Mouse (Mus musculus): ENCODE results near the gene Glb1. TPM values are rescaled to one million over a fixed set of nuclear protein-coding genes. Genes with fewer than 3 reads are reported as not detected.

Gene Glb1
- polyA plus RNA-seq, 1 experiment from 2014 or later: 53.6 TPM

DNA sequence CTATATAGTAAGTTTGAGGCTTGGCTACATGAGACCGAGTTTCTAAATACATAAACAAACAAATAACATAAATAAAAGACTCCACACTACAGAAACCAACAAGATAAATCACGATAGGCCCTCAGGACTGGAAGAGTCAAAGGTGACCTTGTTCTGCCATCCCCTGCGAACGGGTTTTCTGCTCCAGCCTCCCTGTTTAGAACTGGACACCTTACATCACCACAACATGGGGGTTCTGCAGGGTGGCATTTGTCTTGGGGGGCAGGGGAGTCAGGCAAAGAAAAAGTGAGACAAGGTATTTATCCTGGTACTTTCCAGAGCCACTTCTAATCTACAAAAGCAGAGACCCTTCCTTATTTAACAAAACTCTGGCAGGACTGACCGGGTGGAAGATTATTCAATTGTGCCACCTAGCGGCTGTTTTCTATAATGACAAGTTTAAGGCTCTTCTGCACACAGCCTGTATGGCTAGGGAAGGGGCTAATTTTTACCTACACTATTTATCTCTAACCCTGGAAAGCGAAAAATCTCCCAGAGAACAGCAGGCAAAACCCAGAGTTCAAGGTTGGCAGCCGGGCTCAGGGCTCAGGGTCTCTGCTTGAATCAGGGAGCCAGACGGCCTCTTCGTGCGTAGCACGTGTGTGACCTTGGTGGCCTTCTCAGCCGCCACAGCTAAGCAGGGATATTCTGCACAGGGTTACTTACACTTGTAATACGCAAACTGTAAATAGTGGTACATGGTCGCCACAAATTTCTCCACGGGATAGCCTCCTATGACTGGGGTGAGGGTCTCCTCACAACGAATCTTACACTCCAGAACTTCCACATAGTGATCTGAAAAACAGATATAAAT is 19.8 kb upstream of the Glb1 start:
- no peak for ATAC-seq (ENCODE audit: insufficient number of reproducible peaks, insufficient read depth, low FRiP score, low read depth)
- H3K27me3 ChIP-seq (ENCODE audit: control insufficient read depth, insufficient read depth, low read length): no peaks in the 10 kb centered on the region

DNA sequence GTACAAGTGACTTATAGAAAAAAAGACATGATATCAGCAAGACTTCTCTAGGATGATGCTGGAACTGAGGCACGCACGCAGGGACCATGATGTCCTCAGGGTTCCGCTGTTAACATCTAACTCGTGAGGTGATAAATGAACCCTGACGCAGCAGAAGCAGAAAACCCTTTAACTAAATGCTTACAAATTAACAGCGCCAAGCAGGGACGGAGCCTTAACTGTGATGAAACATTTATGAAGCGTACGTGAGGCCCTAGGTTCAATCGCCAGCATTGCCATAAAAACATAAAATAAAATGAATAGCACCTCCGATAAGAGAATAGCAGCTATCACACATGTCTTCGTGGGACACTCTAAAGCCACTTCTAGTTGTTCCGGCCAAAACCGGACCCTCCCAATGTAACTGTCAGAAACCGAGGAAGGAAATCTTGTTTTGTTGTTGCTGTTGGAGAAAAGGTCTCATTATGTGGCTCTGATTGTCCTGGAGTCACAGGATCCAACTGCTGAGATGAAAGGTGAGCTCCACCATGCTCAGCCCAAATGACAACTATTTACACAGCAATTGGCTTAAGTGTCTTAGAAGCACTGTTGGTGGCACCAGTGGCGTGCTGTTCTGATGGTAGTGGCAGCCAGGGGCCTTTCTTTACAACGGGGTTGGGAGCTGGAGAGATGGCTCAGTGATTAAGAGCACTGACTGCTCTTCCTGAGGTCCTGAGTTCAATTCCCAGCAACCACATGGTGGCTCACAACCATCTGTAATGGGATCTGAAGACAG is 17.8 kb upstream of the Glb1 start:
- no peak for ATAC-seq (ENCODE audit: insufficient number of reproducible peaks, insufficient read depth, low FRiP score, low read depth)
- 89% methylated on average over 17 of the region's 17 CpGs for WGBS
- peaks cover 9% of the 10 kb centered on the region; the same call in 1 of the 2 replicates for H3K36me3 ChIP-seq (ENCODE audit: control insufficient read depth, insufficient read depth, low read length)

More for the DNA sequence above, 19.8 kb upstream of the Glb1 start:
- no peak overlapping the region for H3K4me3 ChIP-seq (ENCODE audit: low read depth, low read length)
- no peak overlapping the region for H3K27ac ChIP-seq (ENCODE audit: low read length)
- no peaks in the 10 kb centered on the region for H3K9me3 ChIP-seq (ENCODE audit: control insufficient read depth, low read depth, low read length)
- H3K9ac ChIP-seq (replicated peaks; ENCODE audit: low read depth, low read length): no peak overlapping the region
- WGBS: 67% methylated on average over 17 of the region's 17 CpGs
- peaks cover 13% of the 10 kb centered on the region; the same call in 1 of the 2 replicates for H3K36me3 ChIP-seq (ENCODE audit: control insufficient read depth, insufficient read depth, low read length)
- H3K4me1 ChIP-seq (ENCODE audit: control insufficient read depth, insufficient read depth, low read length): no peaks in the 10 kb centered on the region
- H3K4me2 ChIP-seq (replicated peaks; ENCODE audit: low read depth, low read length): no peak overlapping the region

GRCm38 (mm10) chr9:114384691-114385090 is 16.2 kb upstream of the Glb1 start:
- H3K4me3 ChIP-seq (ENCODE audit: low read depth, low read length): no peak overlapping the region
- no peak overlapping the region for H3K27ac ChIP-seq (ENCODE audit: low read length)
- ATAC-seq (ENCODE audit: insufficient number of reproducible peaks, insufficient read depth, low FRiP score, low read depth): no peak
- 92% methylated on average over 24 of the region's 24 CpGs for WGBS
- 0 out of 2 replicates have a peak, but pooled peaks cover 2% of the 10 kb centered on the region for H3K4me1 ChIP-seq (ENCODE audit: control insufficient read depth, insufficient read depth, low read length)
- H3K36me3 ChIP-seq (ENCODE audit: control insufficient read depth, insufficient read depth, low read length): peaks cover 5% of the 10 kb centered on the region; the same call in 1 of the 2 replicates
- H3K9me3 ChIP-seq (ENCODE audit: control insufficient read depth, low read depth, low read length): no peaks in the 10 kb centered on the region
- no peak overlapping the region for H3K4me2 ChIP-seq (replicated peaks; ENCODE audit: low read depth, low read length)
- H3K9ac ChIP-seq (replicated peaks; ENCODE audit: low read depth, low read length): no peak overlapping the region
- H3K27me3 ChIP-seq (ENCODE audit: control insufficient read depth, insufficient read depth, low read length): no peaks in the 10 kb centered on the region

More for the DNA sequence above, 17.8 kb upstream of the Glb1 start:
- H3K4me1 ChIP-seq (ENCODE audit: control insufficient read depth, insufficient read depth, low read length): 0 out of 2 replicates have a peak, but pooled peaks cover 2% of the 10 kb centered on the region
- H3K9ac ChIP-seq (replicated peaks; ENCODE audit: low read depth, low read length): no peak overlapping the region
- H3K27ac ChIP-seq (ENCODE audit: low read length): no peak overlapping the region
- no peaks in the 10 kb centered on the region for H3K27me3 ChIP-seq (ENCODE audit: control insufficient read depth, insufficient read depth, low read length)
- no peak overlapping the region for H3K4me2 ChIP-seq (replicated peaks; ENCODE audit: low read depth, low read length)
- H3K9me3 ChIP-seq (ENCODE audit: control insufficient read depth, low read depth, low read length): no peaks in the 10 kb centered on the region
- no peak overlapping the region for H3K4me3 ChIP-seq (ENCODE audit: low read depth, low read length)

DNA sequence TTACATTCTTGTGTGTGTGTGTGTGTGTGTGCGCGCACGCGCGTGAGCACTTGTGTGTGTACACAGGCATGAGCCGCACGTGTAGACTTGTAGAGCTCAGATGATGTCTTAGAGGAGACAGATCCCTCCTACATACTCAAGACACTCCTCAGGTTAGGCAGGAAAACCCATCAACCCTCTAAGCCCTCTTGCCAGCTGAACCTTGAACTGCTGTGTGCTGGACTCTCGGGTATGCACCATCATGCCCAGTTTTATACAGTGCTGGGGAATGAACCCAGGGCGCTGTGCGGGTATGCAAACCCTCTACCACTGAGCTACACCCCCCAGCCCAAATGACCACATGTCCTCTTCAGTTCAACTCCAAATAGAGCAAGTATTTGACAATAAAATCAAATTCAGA is 15.7 kb upstream of the Glb1 start:
- Histone ChIP-seq H3K36me3 (ENCODE audit: control insufficient read depth, insufficient read depth, low read length) (peaks cover 5% of the 10 kb centered on the region; the same call in 1 of the 2 replicates), H3K4me3 (ENCODE audit: low read depth, low read length) (no peak overlapping the region), H3K27ac (ENCODE audit: low read length) (no peak overlapping the region), H3K4me1 (ENCODE audit: control insufficient read depth, insufficient read depth, low read length) (0 out of 2 replicates have a peak, but pooled peaks cover 2% of the 10 kb centered on the region), H3K9me3 (ENCODE audit: control insufficient read depth, low read depth, low read length) (no peaks in the 10 kb centered on the region), H3K9ac (replicated peaks; ENCODE audit: low read depth, low read length) (no peak overlapping the region), H3K4me2 (replicated peaks; ENCODE audit: low read depth, low read length) (no peak overlapping the region), H3K27me3 (ENCODE audit: control insufficient read depth, insufficient read depth, low read length) (no peaks in the 10 kb centered on the region)
- ATAC-seq (ENCODE audit: insufficient number of reproducible peaks, insufficient read depth, low FRiP score, low read depth): no peak
- 96% methylated on average over 10 of the region's 10 CpGs for WGBS

- 30% methylated on average over 6 of the region's 6 CpGs for WGBS
- H3K9ac ChIP-seq (replicated peaks; ENCODE audit: low read depth, low read length): no peak overlapping the region
- no peak for ATAC-seq (ENCODE audit: insufficient number of reproducible peaks, insufficient read depth, low FRiP score, low read depth)
- H3K4me2 ChIP-seq (replicated peaks; ENCODE audit: low read depth, low read length): no peak overlapping the region
- no peak overlapping the region for H3K4me3 ChIP-seq (ENCODE audit: low read depth, low read length)
- peaks cover 3% of the 10 kb centered on the region; the same call in 1 of the 2 replicates for H3K36me3 ChIP-seq (ENCODE audit: control insufficient read depth, insufficient read depth, low read length)
- H3K27me3 ChIP-seq (ENCODE audit: control insufficient read depth, insufficient read depth, low read length): no peaks in the 10 kb centered on the region
- H3K27ac ChIP-seq (ENCODE audit: low read length): no peak overlapping the region
- 0 out of 2 replicates have a peak, but pooled peaks cover 2% of the 10 kb centered on the region for H3K4me1 ChIP-seq (ENCODE audit: control insufficient read depth, insufficient read depth, low read length)
- no peaks in the 10 kb centered on the region for H3K9me3 ChIP-seq (ENCODE audit: control insufficient read depth, low read depth, low read length)
Measured at GRCm38 (mm10) chr9:114387086-114387485, 13.8 kb upstream of the Glb1 start.

DNA sequence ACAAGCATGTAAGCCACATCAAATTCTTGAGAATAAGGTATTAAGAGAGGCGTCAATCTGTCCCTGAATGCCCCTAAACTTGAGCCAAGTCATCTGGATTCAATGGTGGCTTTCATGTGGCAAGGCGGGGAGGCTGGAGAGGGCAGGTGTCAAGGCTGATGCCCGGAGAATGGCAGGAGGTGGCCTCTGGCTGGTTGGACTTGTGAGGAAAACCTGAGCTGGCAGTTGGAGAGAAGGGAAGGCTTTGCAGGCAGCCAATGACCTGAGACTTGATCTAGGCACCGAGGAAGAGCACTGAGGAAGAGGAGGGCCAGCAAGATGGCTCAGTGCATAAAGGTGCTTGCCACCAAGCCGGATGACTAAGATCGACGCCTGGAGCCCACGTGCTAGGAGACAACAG is 12.6 kb upstream of the Glb1 start:
- Histone ChIP-seq H3K4me1 (ENCODE audit: control insufficient read depth, insufficient read depth, low read length) (0 out of 2 replicates have a peak, but pooled peaks cover 2% of the 10 kb centered on the region), H3K4me3 (ENCODE audit: low read depth, low read length) (no peak overlapping the region), H3K27me3 (ENCODE audit: control insufficient read depth, insufficient read depth, low read length) (no peaks in the 10 kb centered on the region), H3K9ac (replicated peaks; ENCODE audit: low read depth, low read length) (no peak overlapping the region), H3K27ac (ENCODE audit: low read length) (no peak overlapping the region), H3K9me3 (ENCODE audit: control insufficient read depth, low read depth, low read length) (no peaks in the 10 kb centered on the region), H3K36me3 (ENCODE audit: control insufficient read depth, insufficient read depth, low read length) (peaks cover 3% of the 10 kb centered on the region; the same call in 1 of the 2 replicates), H3K4me2 (replicated peaks; ENCODE audit: low read depth, low read length) (no peak overlapping the region)
- 85% methylated on average over 8 of the region's 8 CpGs for WGBS
- ATAC-seq (ENCODE audit: insufficient number of reproducible peaks, insufficient read depth, low FRiP score, low read depth): no peak

- H3K4me3 ChIP-seq (ENCODE audit: low read depth, low read length): no peak overlapping the region
- no peaks in the 10 kb centered on the region for H3K27me3 ChIP-seq (ENCODE audit: control insufficient read depth, insufficient read depth, low read length)
- no peak overlapping the region for H3K9ac ChIP-seq (replicated peaks; ENCODE audit: low read depth, low read length)
- no peak overlapping the region for H3K4me2 ChIP-seq (replicated peaks; ENCODE audit: low read depth, low read length)
- 50% methylated on average over 3 of the region's 3 CpGs for WGBS
- H3K36me3 ChIP-seq (ENCODE audit: control insufficient read depth, insufficient read depth, low read length): peaks cover 3% of the 10 kb centered on the region; the same call in 1 of the 2 replicates
- 0 out of 2 replicates have a peak, but pooled peaks cover 2% of the 10 kb centered on the region for H3K4me1 ChIP-seq (ENCODE audit: control insufficient read depth, insufficient read depth, low read length)
- ATAC-seq (ENCODE audit: insufficient number of reproducible peaks, insufficient read depth, low FRiP score, low read depth): no peak
- H3K27ac ChIP-seq (ENCODE audit: low read length): no peak overlapping the region
- H3K9me3 ChIP-seq (ENCODE audit: control insufficient read depth, low read depth, low read length): no peaks in the 10 kb centered on the region
Measured at GRCm38 (mm10) chr9:114388701-114389370, 12.0 kb upstream of the Glb1 start.

Data from stomach, embryonic 14.5 days (tissue).